Mouse (Mus musculus) cerebellum, adult 2 months (tissue): ENCODE results near the gene Smco4.

Source experiments
- CTCF ChIP-seq: fragments of 200-500 bp; IDR thresholded peaks from 2 replicates; pipeline ENCODE4 v1.5.1; 2011; ENCODE audit warnings: low read depth, mild to moderate bottlenecking, control low read depth, low read length, moderate library complexity, borderline replicate concordance; ENCODE audit not compliant: insufficient read depth
- POLR2A ChIP-seq: fragments of 200-500 bp; IDR thresholded peaks from 2 replicates; pipeline ENCODE4 v1.6.1; 2011; ENCODE audit warnings: low read length, control low read depth, borderline replicate concordance; ENCODE audit not compliant: insufficient read depth

- TF ChIP-seq CTCF = no peak
- TF ChIP-seq POLR2A = no peak
Observed at GRCm38 (mm10) chr9:15529965-15530320, 36.7 kb downstream of the Smco4 start.
